Mouse (Mus musculus) myocyte (in vitro differentiated cells): ENCODE data around the gene Dido1.

ENCODE experiments used
- CEBPB ChIP-seq: IDR thresholded peaks from 2 replicates; pipeline ENCODE4 v1.6.1; 2011; ENCODE audit warnings: mild to moderate bottlenecking, moderate library complexity; ENCODE audit not compliant: poor library complexity, insufficient read depth, severe bottlenecking
- E2F4 ChIP-seq: IDR thresholded peaks from one replicate; pipeline ENCODE4 v1.6.1; 2011; ENCODE audit warnings: mild to moderate bottlenecking, control low read depth, moderate library complexity; ENCODE audit not compliant: insufficient read depth
- POLR2A ChIP-seq: IDR thresholded peaks from one replicate; pipeline ENCODE4 v1.6.1; 2011; ENCODE audit warnings: low read depth, mild to moderate bottlenecking, control low read depth, moderate library complexity; ENCODE audit not compliant: insufficient read length
- POLR2AphosphoS2 ChIP-seq: IDR thresholded peaks from one replicate; pipeline ENCODE4 v1.6.1; 2011; ENCODE audit warnings: low read depth, control low read depth; ENCODE audit not compliant: insufficient read length
- TCF12 ChIP-seq: IDR thresholded peaks from one replicate; pipeline ENCODE4 v1.6.1; 2011; ENCODE audit warnings: mild to moderate bottlenecking, control low read depth; ENCODE audit not compliant: poor library complexity, insufficient read depth, severe bottlenecking

DNA sequence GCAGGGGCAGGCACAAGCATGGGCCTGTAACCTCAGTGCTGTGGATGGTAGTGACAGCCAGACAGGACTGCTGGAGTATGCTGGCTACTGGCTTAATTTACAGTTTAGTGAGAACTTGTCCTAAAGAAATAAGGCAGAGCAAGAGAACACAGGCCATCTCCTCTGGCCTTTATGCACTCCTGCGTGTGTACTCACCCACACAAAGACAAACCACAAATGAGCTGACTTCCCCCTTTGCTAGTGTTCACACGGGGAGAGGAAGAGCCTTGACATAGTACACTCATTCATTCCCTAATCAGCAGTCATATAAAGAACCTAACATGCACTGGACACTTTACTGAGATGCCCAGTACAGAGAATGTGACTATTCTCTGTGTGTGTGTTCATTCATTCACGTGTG is 4.7 kb downstream of the Dido1 start:
- TF ChIP-seq POLR2A (no peak), E2F4 (no peak), POLR2AphosphoS2 (no peak), TCF12 (no peak), CEBPB (no peak)
